Mouse (Mus musculus) embryonic facial prominence, embryonic 14.5 days (tissue): ENCODE measurements around the gene Cpsf4l. TPM values are rescaled to one million over a fixed set of nuclear protein-coding genes. Genes with fewer than 3 reads are reported as not detected.

Experiments
- ATAC-seq: fragments of 200-750 bp; cut with Nextera tagmentation; 2 replicates; pipeline ENCODE4 v1.8.0; 2017; ENCODE audit warnings: low read depth, moderate number of reproducible peaks, moderate TSS enrichment
- DNase-seq: peaks from one replicate; pipeline ENCODE4 v3.0.0-alpha.2; 2015; ENCODE audit warnings: low spot score
- H3K27ac ChIP-seq: fragments of 300-500 bp; sonication (generic); replicated peaks from 2 replicates; pipeline ENCODE4 v1.5.1; 2014; ENCODE audit warnings: low read depth, mild to moderate bottlenecking, low read length, moderate library complexity
- H3K27me3 ChIP-seq: fragments of 300-500 bp; sonication (generic); replicated peaks from 2 replicates; pipeline ENCODE4 v1.6.1; 2014; ENCODE audit warnings: low read length; ENCODE audit not compliant: control insufficient read depth, insufficient read depth
- H3K36me3 ChIP-seq: fragments of 300-500 bp; sonication (generic); 2 replicates; pipeline ENCODE4 v1.6.1; 2014; ENCODE audit warnings: low read length, mixed read lengths; ENCODE audit not compliant: control insufficient read depth, insufficient read depth
- H3K4me1 ChIP-seq: fragments of 300-500 bp; sonication (generic); 2 replicates; pipeline ENCODE4 v1.6.1; 2014; ENCODE audit warnings: antibody characterized with exemption, low read length; ENCODE audit not compliant: control insufficient read depth, insufficient read depth
- H3K4me2 ChIP-seq: fragments of 300-500 bp; sonication (generic); 2 replicates; pipeline ENCODE4 v1.6.1; 2014; ENCODE audit warnings: low read depth, mild to moderate bottlenecking, low read length, moderate library complexity, mixed read lengths
- H3K4me3 ChIP-seq: fragments of 300-500 bp; sonication (generic); 2 replicates; pipeline ENCODE4 v1.5.1; 2014; ENCODE audit warnings: low read depth, mild to moderate bottlenecking, low read length
- H3K9ac ChIP-seq: fragments of 300-500 bp; sonication (generic); 2 replicates; pipeline ENCODE4 v1.6.1; 2014; ENCODE audit warnings: low read depth, mild to moderate bottlenecking, low read length, moderate library complexity, mixed read lengths
- H3K9me3 ChIP-seq: fragments of 300-500 bp; sonication (generic); 2 replicates; pipeline ENCODE4 v1.6.1; 2016; ENCODE audit warnings: low read length; ENCODE audit not compliant: control insufficient read depth
- WGBS: fragments of 180-500 bp; shearing (Covaris S2); extraction: QIAGEN DNeasy Blood & Tissue Kit; methylation state at CpG from one replicate; pipeline ENCODE4 v1.1.7; 2014; 5-methylcytosine and 5-hydroxymethylcytosine counted together
- polyA plus RNA-seq: library from polyadenylated mRNA; unstranded; fragments of >200 nt; fragmentation: Nextera tagmentation; extraction: Ambion mirVana; gene quantifications from 2 replicates; pipeline ENCODE4 v1.2.1, GENCODE M21; 2014

The Cpsf4l gene
- polyA plus RNA-seq, 1 experiment from 2014 or later = 1.2 TPM

- ATAC-seq (no peak), DNase-seq (no peak)
- Histone ChIP-seq H3K9ac (no peak overlapping the region), H3K27ac (no peak overlapping the region), H3K9me3 (peaks cover 6% of the 10 kb centered on the region; the same call in 1 of the 2 replicates), H3K4me2 (no peak overlapping the region), H3K27me3 (no peaks in the 10 kb centered on the region), H3K36me3 (peaks cover 32% of the 10 kb centered on the region), H3K4me1 (peaks cover 32% of the 10 kb centered on the region), H3K4me3 (no peak overlapping the region)
- WGBS = 76% methylated on average over 8 of the region's 8 CpGs
Measured at GRCm38 (mm10) chr11:113739213-113739612, 29.4 kb upstream of the Cpsf4l start.

DNA sequence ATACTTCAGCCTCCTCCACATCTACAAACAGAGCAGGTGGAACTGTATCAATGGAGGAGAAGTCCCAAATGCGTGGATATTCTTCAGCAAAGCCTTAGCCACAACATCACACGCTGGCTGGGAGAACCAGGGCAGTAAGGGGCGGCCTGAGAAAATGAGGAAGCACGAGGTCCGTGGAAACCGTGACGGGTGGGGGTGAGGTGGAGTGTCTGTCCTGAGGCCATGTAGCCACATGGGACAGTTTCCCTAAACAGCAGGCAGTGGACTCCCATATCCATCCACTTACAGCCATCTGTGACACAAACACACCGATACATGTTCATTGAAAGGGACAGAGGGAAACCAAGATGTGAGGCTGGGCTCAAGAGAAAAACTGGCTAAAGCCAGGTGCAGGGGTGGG is 28.1 kb upstream of the Cpsf4l start:
- no peaks in the 10 kb centered on the region for H3K27me3 ChIP-seq
- H3K36me3 ChIP-seq = peaks cover 22% of the 10 kb centered on the region; the same call in 1 of the 2 replicates
- H3K4me3 ChIP-seq = no peak overlapping the region
- DNase-seq (no peak), ATAC-seq (no peak)
- no peak overlapping the region for H3K27ac ChIP-seq
- peaks cover 44% of the 10 kb centered on the region for H3K4me1 ChIP-seq
- H3K4me2 ChIP-seq = no peak overlapping the region
- 73% methylated on average over 8 of the region's 8 CpGs for WGBS
- no peak overlapping the region for H3K9ac ChIP-seq
- H3K9me3 ChIP-seq = peaks cover 2% of the 10 kb centered on the region; the same call in 1 of the 2 replicates

DNA sequence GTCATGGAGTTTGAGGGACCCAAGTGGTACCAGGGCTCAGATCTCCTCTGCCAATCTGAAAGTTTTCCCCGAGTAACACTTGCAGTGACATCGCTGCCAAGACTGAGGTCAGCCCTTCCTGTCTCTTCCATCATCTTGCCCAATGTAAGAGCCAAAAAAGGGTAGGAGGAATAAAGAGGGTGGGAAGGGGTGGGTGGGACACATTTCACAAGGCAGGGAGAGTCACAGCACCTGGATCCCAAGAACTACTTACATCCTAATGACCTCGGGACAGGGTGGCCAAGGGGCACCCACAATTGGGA is 27.7 kb upstream of the Cpsf4l start:
- H3K4me1 ChIP-seq = peaks cover 44% of the 10 kb centered on the region
- WGBS = 72% methylated on average over 3 of the region's 3 CpGs
- ATAC-seq (no peak), DNase-seq (no peak)
- no peak overlapping the region for H3K4me2 ChIP-seq
- H3K36me3 ChIP-seq = peaks cover 19% of the 10 kb centered on the region; the same call in 1 of the 2 replicates
- no peak overlapping the region for H3K9ac ChIP-seq
- no peak overlapping the region for H3K4me3 ChIP-seq
- H3K27ac ChIP-seq = no peak overlapping the region
- no peaks in the 10 kb centered on the region for H3K9me3 ChIP-seq
- H3K27me3 ChIP-seq = no peaks in the 10 kb centered on the region

- H3K36me3 ChIP-seq = peaks cover 14% of the 10 kb centered on the region; the same call in 1 of the 2 replicates
- ATAC-seq (no peak), DNase-seq (no peak)
- H3K4me2 ChIP-seq = no peak overlapping the region
- H3K4me1 ChIP-seq = peaks cover 44% of the 10 kb centered on the region
- no peaks in the 10 kb centered on the region for H3K27me3 ChIP-seq
- 61% methylated on average over 11 of the region's 11 CpGs for WGBS
- H3K4me3 ChIP-seq = no peak overlapping the region
- H3K27ac ChIP-seq = no peak overlapping the region
- H3K9ac ChIP-seq = no peak overlapping the region
- no peaks in the 10 kb centered on the region for H3K9me3 ChIP-seq
Measured at GRCm38 (mm10) chr11:113736848-113737552, 27.2 kb upstream of the Cpsf4l start.

GRCm38 (mm10) chr11:113735151-113735550 is 25.3 kb upstream of the Cpsf4l start:
- Histone ChIP-seq H3K9ac (no peak overlapping the region), H3K4me3 (no peak overlapping the region), H3K4me2 (no peak overlapping the region), H3K36me3 (peaks cover 4% of the 10 kb centered on the region; the same call in 1 of the 2 replicates), H3K4me1 (peaks cover 51% of the 10 kb centered on the region), H3K27ac (no peak overlapping the region), H3K9me3 (no peaks in the 10 kb centered on the region), H3K27me3 (no peaks in the 10 kb centered on the region)
- DNase-seq (no peak), ATAC-seq (no peak)
- WGBS = 56% methylated on average over 6 of the region's 6 CpGs

DNA sequence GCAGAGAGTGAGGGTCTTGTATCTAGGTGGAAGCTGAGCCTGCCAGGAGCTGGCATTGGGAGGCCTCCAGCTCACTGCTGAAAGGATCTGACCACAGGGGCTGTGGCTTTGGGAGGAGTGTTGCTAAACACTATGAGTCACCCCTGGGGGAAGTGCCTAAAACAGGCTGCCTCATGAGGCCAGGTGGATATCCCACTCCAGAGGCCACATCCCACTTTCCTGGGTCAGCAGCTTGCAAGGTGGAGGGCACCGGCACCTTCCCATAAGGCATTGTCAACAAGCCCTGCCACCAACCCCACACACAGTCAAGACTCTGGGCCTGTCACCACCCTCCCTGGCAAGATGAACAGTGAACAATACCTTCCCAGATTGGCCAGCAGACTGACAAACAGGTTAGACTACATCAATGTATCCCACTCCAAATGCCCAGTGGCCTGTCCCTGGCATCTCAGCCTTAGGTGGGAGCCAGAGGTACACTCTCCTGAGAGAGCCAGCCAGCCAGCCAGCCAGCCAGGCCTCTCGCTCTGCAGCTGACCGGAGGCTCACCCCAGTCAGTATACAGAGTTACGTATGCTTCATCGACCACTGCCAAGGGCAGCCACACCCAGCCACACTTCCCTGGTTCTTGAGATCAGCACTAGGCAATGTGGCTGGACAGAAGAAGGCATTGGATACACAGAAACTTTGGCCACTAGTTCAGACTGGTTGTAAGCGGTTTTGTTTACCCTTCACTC is 24.0 kb upstream of the Cpsf4l start:
- Histone ChIP-seq H3K27me3 (no peaks in the 10 kb centered on the region), H3K4me3 (no peak overlapping the region), H3K27ac (no peak overlapping the region), H3K9me3 (no peaks in the 10 kb centered on the region), H3K9ac (no peak overlapping the region), H3K36me3 (peaks cover 8% of the 10 kb centered on the region), H3K4me2 (no peak overlapping the region), H3K4me1 (peaks cover 52% of the 10 kb centered on the region)
- peak; percentile 48 for ATAC-seq
- WGBS = 45% methylated on average over 6 of the region's 6 CpGs
- DNase-seq = peak; percentile 69

DNA sequence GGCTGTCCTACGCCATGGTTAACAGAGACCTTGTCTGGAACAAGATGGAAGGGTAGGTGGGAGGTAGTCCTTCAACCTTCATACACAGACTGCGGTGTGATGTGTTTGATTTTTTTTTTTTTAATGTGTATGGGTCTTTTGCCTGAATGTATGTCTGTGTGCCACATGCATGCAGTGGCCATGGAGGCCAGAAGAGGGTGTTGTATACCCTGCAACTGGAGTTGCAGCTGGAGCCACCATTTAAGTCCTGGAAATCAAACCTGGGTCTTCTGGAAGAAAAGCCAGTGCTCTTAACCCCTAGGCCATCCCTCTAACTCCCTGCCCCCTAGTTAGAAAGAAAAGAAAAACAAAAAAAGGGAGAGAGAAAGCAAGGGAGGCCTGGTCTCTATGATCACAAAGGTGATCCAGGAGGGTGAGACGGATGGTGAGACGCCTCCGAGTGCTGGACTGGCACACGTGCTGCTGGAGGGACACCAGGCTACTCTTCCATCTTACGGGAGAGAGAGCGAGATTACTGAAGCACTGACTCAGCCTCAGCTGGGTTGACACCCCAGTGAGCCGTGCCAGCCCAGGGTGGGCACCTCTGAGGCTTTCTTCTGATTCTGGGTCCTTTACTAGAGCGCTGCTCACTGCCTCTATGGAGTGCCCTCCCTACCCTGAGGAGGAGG is 22.3 kb upstream of the Cpsf4l start:
- Histone ChIP-seq H3K4me3 (no peak overlapping the region), H3K4me2 (no peak overlapping the region), H3K27me3 (no peaks in the 10 kb centered on the region), H3K9me3 (no peaks in the 10 kb centered on the region), H3K9ac (no peak overlapping the region), H3K4me1 (peaks cover 59% of the 10 kb centered on the region), H3K36me3 (peaks cover 20% of the 10 kb centered on the region), H3K27ac (no peak overlapping the region)
- WGBS = 89% methylated on average over 8 of the region's 10 CpGs
- no peak for DNase-seq
- no peak for ATAC-seq

DNA sequence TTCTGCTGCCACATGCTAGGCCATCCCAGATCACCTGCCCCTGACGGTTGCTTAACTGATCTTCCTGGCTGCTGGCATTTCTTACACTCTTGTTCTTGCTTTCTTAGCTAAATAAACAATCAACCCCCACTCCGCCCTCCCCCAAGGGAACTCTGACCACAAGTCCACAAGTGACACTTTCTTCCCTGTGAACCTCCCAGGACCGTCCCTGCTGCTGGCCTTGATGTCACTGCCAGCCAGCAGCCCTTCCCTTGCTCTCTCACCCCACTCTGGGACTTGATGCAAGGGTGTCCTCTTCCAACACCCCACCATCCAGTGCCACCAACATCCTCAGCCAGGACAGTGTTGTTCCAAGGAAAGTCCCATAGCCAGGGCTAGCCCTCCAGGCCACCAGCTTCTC is 21.1 kb upstream of the Cpsf4l start:
- peaks cover 32% of the 10 kb centered on the region for H3K36me3 ChIP-seq
- H3K27me3 ChIP-seq = no peaks in the 10 kb centered on the region
- 65% methylated on average over 3 of the region's 3 CpGs for WGBS
- no peak overlapping the region for H3K4me3 ChIP-seq
- DNase-seq (no peak), ATAC-seq (no peak)
- H3K4me1 ChIP-seq = peaks cover 65% of the 10 kb centered on the region
- H3K9ac ChIP-seq = no peak overlapping the region
- no peak overlapping the region for H3K4me2 ChIP-seq
- no peaks in the 10 kb centered on the region for H3K9me3 ChIP-seq
- no peak overlapping the region for H3K27ac ChIP-seq
